Mouse (Mus musculus) bone marrow macrophage, adult 2 months (primary cell): ENCODE results near the gene Atp13a2.

ENCODE experiments used
- CTCF ChIP-seq: IDR thresholded peaks from 2 replicates; pipeline ENCODE4 v1.5.1; 2012; ENCODE audit warnings: low read depth, mild to moderate bottlenecking, low read length, moderate library complexity
- POLR2A ChIP-seq: IDR thresholded peaks from 2 replicates; pipeline ENCODE4 v1.6.1; 2012; ENCODE audit warnings: mild to moderate bottlenecking, low read depth, low read length, borderline replicate concordance

DNA sequence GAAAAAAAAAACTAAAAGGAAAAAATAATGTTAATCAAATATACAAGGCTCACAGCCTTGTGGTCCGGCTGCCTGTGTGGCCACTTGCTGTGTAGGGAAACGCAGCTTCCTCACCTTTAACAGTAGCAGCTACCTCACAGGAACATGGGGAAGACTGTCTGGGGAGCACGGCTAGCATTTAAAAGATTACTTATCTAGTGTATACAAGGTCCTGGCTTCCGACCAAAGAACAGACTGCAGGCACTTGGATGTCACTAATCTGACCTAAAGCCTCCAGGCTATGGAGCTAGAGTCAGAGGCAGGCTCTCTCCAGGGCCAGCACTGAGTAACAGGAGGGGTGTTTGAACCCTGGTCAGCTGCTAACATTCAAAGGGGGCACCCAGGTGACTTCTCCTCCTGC lies 40.6 kb upstream of the Atp13a2 start:
- TF ChIP-seq POLR2A (no peak), CTCF (no peak)
